Mouse (Mus musculus) urinary bladder, postnatal 4 days (tissue): ENCODE data around the gene Tbc1d16.
"Not testable (repeated sequence)": the region's sequence is repeated elsewhere in the genome, so short reads cannot be mapped to it uniquely, and the experiment has no call there.

Experiments
- DNase-seq, 2 experiments: peaks; one replicate each; pipeline ENCODE4 v3.0.0; 2021 to 2022; ENCODE audit warnings: low spot score in 2 of 2

The Tbc1d16 gene

GRCm38 (mm10) chr11:119116992-119117391 is 111.3 kb downstream of the Tbc1d16 start:
- DNase-seq = no peak

GRCm38 (mm10) chr11:119112721-119113120 is 115.6 kb downstream of the Tbc1d16 start:
- no peak for DNase-seq

- DNase-seq = no peak
These were observed 117.0 kb downstream of the Tbc1d16 start for GRCm38 (mm10) chr11:119111345-119111744.

- no peak for DNase-seq
These were observed 118.8 kb downstream of the Tbc1d16 start for GRCm38 (mm10) chr11:119109415-119110071.

- no peak for DNase-seq
These were observed 119.6 kb downstream of the Tbc1d16 start for GRCm38 (mm10) chr11:119108573-119109263.

- no peak for DNase-seq
These were observed 122.0 kb downstream of the Tbc1d16 start for GRCm38 (mm10) chr11:119106289-119106688.

- no peak for DNase-seq
These were observed 122.6 kb downstream of the Tbc1d16 start for GRCm38 (mm10) chr11:119105748-119106147.

- DNase-seq = no peak
These were observed 123.2 kb downstream of the Tbc1d16 start for GRCm38 (mm10) chr11:119105071-119105609.

- no peak for DNase-seq
These were observed 124.3 kb downstream of the Tbc1d16 start for GRCm38 (mm10) chr11:119103991-119104390.

- DNase-seq = not testable (repeated sequence)
These were observed 127.9 kb downstream of the Tbc1d16 start for GRCm38 (mm10) chr11:119100355-119100754.

- DNase-seq = no peak
These were observed 130.1 kb downstream of the Tbc1d16 start for GRCm38 (mm10) chr11:119098202-119098601.

- DNase-seq = no peak
These were observed 132.9 kb downstream of the Tbc1d16 start for GRCm38 (mm10) chr11:119095441-119095840.

- DNase-seq = no peak
These were observed 135.0 kb downstream of the Tbc1d16 start for GRCm38 (mm10) chr11:119093322-119093721.
